Mouse (Mus musculus) stomach, postnatal 0 days (tissue): ENCODE results near the gene Srrm3. TPM values are rescaled to one million over a fixed set of nuclear protein-coding genes. Genes with fewer than 3 reads are reported as not detected.

Experiments
- ATAC-seq: fragments of 200-750 bp; cut with Nextera tagmentation; 2 replicates; pipeline ENCODE4 v1.8.0; 2017; ENCODE audit not compliant: low FRiP score, low TSS enrichment
- DNase-seq: peaks from one replicate; pipeline ENCODE4 v3.0.0-alpha.2; 2016; ENCODE audit warnings: low spot score
- H3K27ac ChIP-seq: fragments of 300-500 bp; sonication (generic); replicated peaks from 2 replicates; pipeline ENCODE4 v1.5.1; 2014; ENCODE audit warnings: mild to moderate bottlenecking, control low read depth
- H3K27me3 ChIP-seq: fragments of 300-500 bp; sonication (generic); 2 replicates; pipeline ENCODE4 v1.6.1; 2014; ENCODE audit warnings: low read length; ENCODE audit not compliant: control insufficient read depth, insufficient read depth
- H3K36me3 ChIP-seq: fragments of 300-500 bp; sonication (generic); 2 replicates; pipeline ENCODE4 v1.6.1; 2014; ENCODE audit warnings: low read length, mixed read lengths; ENCODE audit not compliant: control insufficient read depth, insufficient read depth
- H3K4me1 ChIP-seq: fragments of 300-500 bp; sonication (generic); replicated peaks from 2 replicates; pipeline ENCODE4 v1.6.1; 2014; ENCODE audit warnings: antibody characterized with exemption; ENCODE audit not compliant: control insufficient read depth, insufficient read depth
- H3K4me2 ChIP-seq: fragments of 300-500 bp; sonication (generic); replicated peaks from 2 replicates; pipeline ENCODE4 v1.6.1; 2014; ENCODE audit warnings: low read depth, mild to moderate bottlenecking, control low read depth, moderate library complexity
- H3K4me3 ChIP-seq: fragments of 300-500 bp; sonication (generic); 2 replicates; pipeline ENCODE4 v1.5.1; 2014; ENCODE audit warnings: low read depth, low read length, control low read depth
- H3K9ac ChIP-seq: fragments of 300-500 bp; sonication (generic); 2 replicates; pipeline ENCODE4 v1.6.1; 2014; ENCODE audit warnings: mild to moderate bottlenecking, low read length, control low read depth, mixed read lengths
- H3K9me3 ChIP-seq: fragments of 300-500 bp; sonication (generic); 2 replicates; pipeline ENCODE4 v1.6.1; 2016; ENCODE audit warnings: low read length; ENCODE audit not compliant: control insufficient read depth
- CTCF ChIP-seq: IDR thresholded peaks from 2 replicates; pipeline ENCODE4 v1.5.1; 2016; ENCODE audit warnings: antibody characterized with exemption, low read depth, mild to moderate bottlenecking, moderate library complexity
- EP300 ChIP-seq: optimal IDR thresholded peaks from 2 replicates; pipeline ENCODE3; 2016; ENCODE audit warnings: antibody characterized with exemption
- WGBS: fragments of 180-500 bp; shearing (Covaris S2); extraction: QIAGEN DNeasy Blood & Tissue Kit; methylation state at CpG from one replicate; pipeline ENCODE4 v1.1.7; 2014; 5-methylcytosine and 5-hydroxymethylcytosine counted together
- polyA plus RNA-seq: library from polyadenylated mRNA; unstranded; fragments of >200 nt; fragmentation: Nextera tagmentation; extraction: Ambion mirVana; gene quantifications from 2 replicates; pipeline ENCODE4 v1.2.1, GENCODE M21; 2015

Gene Srrm3
- polyA plus RNA-seq: 0.67 TPM in 2 replicates

GRCm38 (mm10) chr5:135806555-135807262, at the start of gene Srrm3:
Srrm3 (plus strand) TSS chr5:135806890.
- DNase-seq (peak; percentile 92), ATAC-seq (peak; percentile 79)
- 5% methylated on average over 29 of the region's 29 CpGs for WGBS
- Histone ChIP-seq H3K4me1 (no peaks in the 10 kb centered on the region), H3K27ac (no peak within 1 kb of the TSS), H3K36me3 (no peaks in the 10 kb centered on the region), H3K9me3 (no peaks in the 10 kb centered on the region), H3K9ac (no peak within 1 kb of the TSS), H3K4me3 (no peak within 1 kb of the TSS), H3K27me3 (no peaks in the 10 kb centered on the region), H3K4me2 (no peak within 1 kb of the TSS)
- TF ChIP-seq EP300: no peak
- peak; percentile 100 for TF ChIP-seq CTCF

GRCm38 (mm10) chr5:135761881-135762280, 44.8 kb upstream of the Srrm3 start:
- ATAC-seq (no peak), DNase-seq (no peak)
- H3K9me3 ChIP-seq: no peaks in the 10 kb centered on the region
- no peak overlapping the region; the same call in 1 of the 2 replicates for H3K9ac ChIP-seq
- no peak overlapping the region for H3K4me3 ChIP-seq
- WGBS: 62% methylated on average over 3 of the region's 3 CpGs
- H3K27ac ChIP-seq: no peak overlapping the region
- TF ChIP-seq EP300: no peak
- TF ChIP-seq CTCF: no peak
- no peaks in the 10 kb centered on the region for H3K36me3 ChIP-seq
- H3K27me3 ChIP-seq: no peaks in the 10 kb centered on the region
- no peaks in the 10 kb centered on the region for H3K4me1 ChIP-seq
- H3K4me2 ChIP-seq: no peak overlapping the region

- Histone ChIP-seq H3K27me3 (no peaks in the 10 kb centered on the region), H3K9ac (no peak overlapping the region), H3K4me2 (no peak overlapping the region), H3K4me3 (no peak overlapping the region), H3K27ac (no peak overlapping the region), H3K4me1 (no peaks in the 10 kb centered on the region), H3K36me3 (no peaks in the 10 kb centered on the region), H3K9me3 (no peaks in the 10 kb centered on the region)
- DNase-seq (peak; percentile 77), ATAC-seq (no peak)
- 3% methylated on average over 7 of the region's 7 CpGs for WGBS
- TF ChIP-seq EP300 (no peak), CTCF (peak; percentile 93)
Observed at GRCm38 (mm10) chr5:135763526-135763925, 43.2 kb upstream of the Srrm3 start.

GRCm38 (mm10) chr5:135764971-135765370, 41.7 kb upstream of the Srrm3 start:
- Histone ChIP-seq H3K4me3 (no peak overlapping the region), H3K27me3 (no peaks in the 10 kb centered on the region), H3K9ac (no peak overlapping the region), H3K9me3 (no peaks in the 10 kb centered on the region), H3K36me3 (no peaks in the 10 kb centered on the region), H3K27ac (no peak overlapping the region), H3K4me1 (no peaks in the 10 kb centered on the region), H3K4me2 (no peak overlapping the region)
- WGBS: 51% methylated on average over 3 of the region's 3 CpGs
- ATAC-seq (no peak), DNase-seq (no peak)
- TF ChIP-seq EP300: no peak
- no peak for TF ChIP-seq CTCF

- H3K4me1 ChIP-seq: 0 out of 2 replicates have a peak, but pooled peaks cover 1% of the 10 kb centered on the region
- H3K27me3 ChIP-seq: no peaks in the 10 kb centered on the region
- no peaks in the 10 kb centered on the region for H3K36me3 ChIP-seq
- no peak for ATAC-seq
- no peaks in the 10 kb centered on the region for H3K9me3 ChIP-seq
- H3K9ac ChIP-seq: no peak overlapping the region
- H3K4me2 ChIP-seq: no peak overlapping the region
- 45% methylated on average over 3 of the region's 3 CpGs for WGBS
- no peak overlapping the region for H3K4me3 ChIP-seq
- no peak for TF ChIP-seq EP300
- no peak for TF ChIP-seq CTCF
- H3K27ac ChIP-seq: no peak overlapping the region
- no peak for DNase-seq
Observed at GRCm38 (mm10) chr5:135772519-135772918, 34.2 kb upstream of the Srrm3 start.

GRCm38 (mm10) chr5:135776546-135776945, 30.1 kb upstream of the Srrm3 start:
- no peak overlapping the region for H3K4me2 ChIP-seq
- DNase-seq (no peak), ATAC-seq (no peak)
- H3K4me1 ChIP-seq: 0 out of 2 replicates have a peak, but pooled peaks cover 9% of the 10 kb centered on the region
- no peak overlapping the region for H3K9ac ChIP-seq
- no peak overlapping the region for H3K27ac ChIP-seq
- TF ChIP-seq EP300 (no peak), CTCF (no peak)
- WGBS: 73% methylated on average over 4 of the region's 4 CpGs
- H3K27me3 ChIP-seq: no peaks in the 10 kb centered on the region
- no peaks in the 10 kb centered on the region for H3K9me3 ChIP-seq
- no peaks in the 10 kb centered on the region for H3K36me3 ChIP-seq
- H3K4me3 ChIP-seq: no peak overlapping the region
